Mouse (Mus musculus): Measurements from ENCODE around the gene Tubb2a.

GRCm38 (mm10) chr13:34125711-34126110, 47.9 kb upstream of the Tubb2a start:
- TF ChIP-seq CTCF (IDR thresholded peaks at IDR 0.05; ENCODE audit: borderline replicate concordance, extremely low read depth, insufficient read depth, insufficient read length) = no peak
- no peak for TF ChIP-seq POLR2A (IDR thresholded peaks at IDR 0.05; ENCODE audit: borderline replicate concordance, extremely low read depth, insufficient read depth, insufficient read length, poor library complexity, severe bottlenecking)

All from brain, embryonic 14.5 days (tissue).